Mouse (Mus musculus): Measurements from ENCODE around the gene Epb41l1. TPM values are rescaled to one million over a fixed set of nuclear protein-coding genes. Genes with fewer than 3 reads are reported as not detected.
"Not testable (repeated sequence)": the region's sequence is repeated elsewhere in the genome, so short reads cannot be mapped to it uniquely, and the experiment has no call there.

The Epb41l1 gene
- 10 to 100 TPM; 27.9 to 30.1 TPM for total RNA-seq (2021)
- long read RNA-seq, experiment 1, partial matches to known transcripts, result 1 of 16 reads
- long read RNA-seq, experiment 1, other reads (novel, unspliced or antisense), result 14 of 16 reads
- long read RNA-seq, experiment 2, transcript Epb41l1-207 (5 exons, 820 nt), result major isoform, 7 of 18 reads
- long read RNA-seq, experiment 2, partial matches to known transcripts, result 3 of 18 reads
- long read RNA-seq, experiment 2, other reads (novel, unspliced or antisense), result 8 of 18 reads

DNA sequence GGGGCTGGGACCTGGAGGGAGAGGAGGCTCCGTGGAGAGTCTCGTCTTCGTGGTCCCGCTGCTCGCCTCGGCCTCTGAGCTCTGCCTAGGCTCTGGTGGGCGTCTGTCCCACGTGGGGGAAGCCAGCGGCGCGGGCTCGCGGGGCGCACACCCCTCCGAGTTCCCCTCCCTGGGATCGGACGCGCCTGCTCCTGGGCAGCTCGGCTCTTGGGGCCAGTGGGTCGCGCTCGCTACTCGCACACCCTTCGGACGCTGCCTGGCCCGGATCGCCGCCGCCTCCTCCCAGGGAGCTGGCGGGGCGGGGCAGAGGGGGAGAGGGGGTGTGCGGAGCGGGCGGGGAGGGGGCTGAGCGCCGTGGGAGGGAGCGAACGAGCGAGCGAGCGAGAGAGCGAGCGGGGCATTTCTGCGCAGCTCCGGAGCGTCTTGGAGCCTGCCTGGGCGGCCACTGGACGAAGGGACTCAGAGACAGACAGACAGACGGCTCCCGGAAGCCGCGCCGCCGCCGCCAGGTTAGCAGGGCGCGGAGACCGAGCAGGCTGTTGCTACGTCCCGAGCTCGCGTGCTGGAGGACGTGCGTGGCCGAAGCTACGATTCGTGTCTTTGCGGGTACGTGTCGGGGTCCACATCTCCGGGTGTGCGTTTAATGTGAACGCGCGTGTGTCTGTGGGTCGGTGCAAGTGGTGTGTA lies at the start of gene Epb41l1:
Gene Epb41l1, plus strand, starts transcription at position 216 of the 687 bp plus-strand sequence.
- peak; percentile 35 to 52 for DNase-seq (ENCODE audit: low spot score in 2 of 2)

DNA sequence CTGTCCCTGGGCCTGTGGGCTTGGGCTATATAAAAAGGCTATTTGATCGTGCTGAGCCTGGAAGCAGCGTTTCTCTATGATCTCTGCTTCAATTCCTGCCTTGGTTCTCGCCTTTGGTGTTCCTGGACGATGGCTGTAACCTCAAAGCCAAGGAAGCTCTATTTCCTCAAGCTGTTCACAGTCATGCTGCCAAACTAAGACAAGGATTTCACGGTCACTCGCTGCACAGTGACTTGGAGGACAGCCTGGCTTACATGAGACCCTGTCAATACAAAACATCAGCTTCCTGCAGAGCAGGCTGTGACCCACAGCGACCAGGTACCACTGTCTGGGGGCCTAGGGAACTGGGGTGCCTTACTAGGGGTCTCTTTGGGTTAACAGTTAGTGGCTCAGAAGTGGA lies 43.8 kb upstream of the Epb41l1 start:
- no peak for DNase-seq (ENCODE audit: low spot score in 2 of 2)

DNA sequence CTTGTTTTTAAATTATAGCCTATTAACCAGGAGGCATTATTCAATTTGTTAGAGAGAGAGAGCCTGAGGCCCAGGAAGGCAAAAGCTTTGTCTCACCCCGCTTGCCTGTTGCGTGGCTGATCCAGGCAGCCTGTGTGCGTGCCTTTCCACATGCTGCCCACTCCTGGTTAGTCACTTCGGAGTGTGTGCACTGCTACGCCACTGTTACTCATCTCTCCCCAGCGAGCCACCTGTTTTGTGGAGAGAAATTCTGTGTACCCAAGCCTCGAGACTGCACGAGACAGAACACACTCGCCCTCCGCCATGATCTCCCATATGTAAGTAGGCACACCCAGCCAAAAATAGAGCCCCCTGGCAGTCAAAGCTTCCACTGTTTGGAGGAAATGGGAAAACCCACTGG lies 40.8 kb upstream of the Epb41l1 start:
- no peak for DNase-seq (ENCODE audit: low spot score in 2 of 2)

DNA sequence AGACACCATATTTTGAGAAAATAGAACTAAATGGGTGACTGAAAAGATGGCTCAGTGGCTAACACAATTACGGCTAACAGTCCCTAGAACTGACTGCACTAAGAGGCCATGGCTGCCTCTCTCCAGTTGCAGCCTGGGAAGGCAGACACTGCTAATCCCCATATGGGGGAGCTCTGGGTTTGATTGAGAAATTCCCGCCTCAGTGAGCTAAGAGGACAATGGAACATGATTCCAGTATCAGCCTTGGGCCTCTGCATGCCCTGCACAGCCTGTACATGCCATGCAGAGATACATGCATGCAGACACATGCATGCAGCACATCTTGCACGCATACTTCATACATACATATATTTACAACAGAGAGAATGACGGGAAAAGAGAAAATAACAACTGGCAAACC lies 39.4 kb upstream of the Epb41l1 start:
- DNase-seq (ENCODE audit: low spot score in 2 of 2), result no peak

DNA sequence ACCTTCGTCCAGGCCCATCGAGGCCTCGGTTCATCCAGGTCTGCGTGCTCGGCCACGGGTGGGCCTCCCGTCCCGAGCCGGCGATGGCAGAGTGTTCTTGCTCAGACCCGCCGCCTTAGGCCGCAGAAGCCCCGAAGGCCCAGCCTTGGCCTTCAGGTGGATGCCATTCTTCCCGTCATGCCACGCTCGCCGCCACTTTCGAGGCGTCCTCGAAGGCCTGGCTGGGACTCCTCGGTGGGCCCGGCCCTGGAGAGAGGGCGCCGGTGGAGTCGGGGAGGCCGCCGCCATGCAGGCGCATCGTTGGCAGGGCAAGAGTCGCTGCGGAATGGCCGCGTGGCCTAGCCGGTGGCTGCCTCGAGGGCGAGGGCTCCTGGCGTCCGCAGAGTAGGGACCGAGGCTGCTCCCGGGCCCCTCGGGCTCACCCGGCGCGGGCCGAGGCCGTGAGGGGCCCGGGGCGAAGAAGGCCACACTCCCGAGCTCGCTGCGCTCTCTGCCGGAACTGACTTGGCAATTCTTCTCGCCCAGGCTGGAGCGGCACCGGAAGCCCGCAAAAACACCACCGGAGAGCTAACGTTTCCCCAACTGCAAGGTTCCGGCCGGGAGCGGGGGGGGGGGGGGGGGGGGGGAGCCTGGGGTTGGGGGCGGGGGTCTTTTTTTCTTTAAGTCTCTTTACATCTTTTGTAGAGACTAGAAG lies 28.1 kb upstream of the Epb41l1 start:
- DNase-seq (ENCODE audit: low spot score in 2 of 2), result peak; percentile 60 to 77

DNA sequence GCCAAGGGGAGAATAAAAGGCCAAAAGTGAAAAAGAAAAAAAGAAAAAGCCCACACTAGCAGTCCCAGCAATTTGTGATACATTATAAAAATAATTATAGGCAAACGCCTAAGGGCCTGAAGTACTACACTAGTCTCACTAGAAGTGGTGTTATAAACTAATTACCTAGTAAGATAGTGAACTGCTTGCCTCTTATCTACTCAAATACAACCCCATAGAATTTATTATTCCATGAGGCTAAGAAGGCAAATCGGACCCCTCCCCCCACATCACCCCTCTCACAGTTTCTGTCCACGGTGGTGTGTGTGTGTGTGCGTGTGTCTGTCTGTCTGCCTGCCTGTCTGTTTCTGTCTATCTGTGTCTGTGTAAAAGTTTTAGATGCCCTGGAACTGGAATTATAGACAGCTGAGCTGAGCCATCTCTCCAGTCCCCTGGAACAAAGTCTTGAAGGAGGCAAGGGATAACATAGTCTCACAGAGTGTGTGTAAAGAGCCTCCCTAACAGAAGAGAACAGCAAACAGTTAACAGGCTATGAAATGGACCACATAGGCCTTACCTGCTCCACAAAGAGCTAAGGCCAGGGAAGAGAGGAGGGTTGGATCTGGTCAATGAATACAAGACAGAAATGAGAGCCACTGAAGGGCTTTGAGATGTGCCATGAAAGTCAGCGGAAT lies 27.4 kb upstream of the Epb41l1 start:
- DNase-seq (ENCODE audit: low spot score in 2 of 2), result no peak

DNA sequence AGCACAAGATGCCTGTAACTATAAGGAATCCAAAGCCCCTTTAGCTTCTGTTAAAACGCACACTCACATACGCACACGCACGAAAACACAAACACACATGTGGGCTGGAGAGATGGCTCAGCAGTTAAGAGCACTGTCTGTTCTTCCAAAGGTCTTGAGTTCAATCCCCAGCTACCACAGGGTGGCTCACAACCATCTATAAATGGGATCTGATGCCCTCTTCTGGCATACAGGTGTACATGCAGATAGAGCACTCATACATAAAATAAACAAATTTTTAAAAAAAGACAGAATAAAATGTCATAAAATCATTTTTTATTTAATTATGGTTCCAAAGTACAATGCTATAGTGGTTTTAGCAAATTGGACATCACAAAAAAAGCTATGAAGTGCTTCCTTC lies 26.4 kb upstream of the Epb41l1 start:
- no peak for DNase-seq (ENCODE audit: low spot score in 2 of 2)

DNA sequence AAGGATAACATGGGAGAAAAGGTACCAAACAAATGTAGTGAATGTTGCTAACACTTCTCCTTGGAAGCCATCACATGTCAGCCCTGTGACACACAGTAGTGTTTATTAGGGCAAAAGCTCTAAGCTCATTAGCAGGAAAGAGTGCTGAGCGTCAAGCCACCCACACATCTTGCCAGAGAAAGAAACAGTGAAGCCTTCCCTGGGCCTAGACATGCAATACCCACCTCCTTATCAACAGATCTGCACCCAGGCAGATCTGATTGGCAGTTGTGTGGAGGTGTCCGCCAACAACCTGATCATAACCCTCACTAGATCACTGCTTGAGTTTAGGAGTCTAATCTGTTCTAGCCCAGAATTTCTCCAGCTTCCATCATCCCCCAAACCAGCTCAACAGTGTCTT lies 24.6 kb upstream of the Epb41l1 start:
- no peak for DNase-seq (ENCODE audit: low spot score in 2 of 2)

DNA sequence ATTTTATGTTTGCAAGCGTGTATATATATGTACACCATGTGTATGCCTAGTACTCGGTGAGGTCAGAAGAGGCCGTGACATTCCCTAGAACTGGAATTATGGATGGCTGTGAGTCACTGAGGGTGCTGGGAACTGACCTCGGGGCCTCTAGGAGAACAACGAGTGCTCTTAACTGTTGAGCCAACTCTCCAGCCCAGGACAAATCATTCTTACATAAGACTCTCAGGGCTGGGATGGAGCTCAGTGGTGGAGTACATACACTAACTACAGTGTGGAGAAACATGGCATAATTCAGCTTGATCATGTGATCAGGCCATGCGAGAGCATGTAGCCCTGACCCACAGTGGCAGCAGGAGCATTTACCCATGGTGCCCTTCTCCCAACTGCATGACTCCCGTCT lies 22.7 kb upstream of the Epb41l1 start:
- no peak for DNase-seq (ENCODE audit: low spot score in 2 of 2)

DNA sequence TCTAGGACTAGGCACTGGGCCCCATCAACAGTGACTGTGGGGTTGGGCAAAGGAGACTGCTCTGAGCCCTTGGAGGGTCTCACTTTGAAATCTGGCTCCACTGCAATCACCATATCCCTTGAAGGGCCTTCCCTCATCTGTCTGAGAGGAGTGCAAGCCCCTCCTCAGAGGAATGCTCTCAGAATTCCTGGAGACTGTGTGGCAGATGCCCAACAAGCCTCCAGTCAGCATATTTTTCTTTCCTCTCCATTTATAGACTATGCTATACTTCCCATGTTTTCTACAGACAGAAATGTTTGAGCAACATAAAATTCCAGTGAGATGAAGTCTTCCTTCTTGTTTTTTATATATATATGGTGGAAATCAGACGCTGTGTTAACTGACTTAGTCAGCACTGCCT lies 21.2 kb upstream of the Epb41l1 start:
- DNase-seq (ENCODE audit: low spot score in 2 of 2), result no peak

DNA sequence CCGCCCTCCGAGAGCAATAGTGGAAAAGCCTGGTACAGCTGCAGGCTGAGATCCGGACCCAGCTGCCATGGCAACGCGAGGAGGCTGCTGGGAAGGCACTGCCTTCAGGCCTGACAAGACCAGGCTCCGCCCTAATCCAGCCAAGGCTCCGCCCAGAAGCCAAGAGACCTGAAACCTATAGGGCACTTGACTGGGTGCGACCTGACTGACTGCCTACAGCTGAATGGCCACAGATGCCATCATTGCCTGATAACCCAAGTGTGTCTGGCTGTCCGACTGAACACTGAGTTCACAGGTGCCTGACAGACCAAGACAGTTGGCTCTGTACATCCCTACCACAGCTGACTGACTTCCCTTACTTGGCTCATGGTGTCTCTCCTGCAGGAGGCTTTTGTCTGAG lies 19.4 kb upstream of the Epb41l1 start:
- peak in 1 of 2 experiments; percentile 15 for DNase-seq (ENCODE audit: low spot score in 2 of 2)

DNA sequence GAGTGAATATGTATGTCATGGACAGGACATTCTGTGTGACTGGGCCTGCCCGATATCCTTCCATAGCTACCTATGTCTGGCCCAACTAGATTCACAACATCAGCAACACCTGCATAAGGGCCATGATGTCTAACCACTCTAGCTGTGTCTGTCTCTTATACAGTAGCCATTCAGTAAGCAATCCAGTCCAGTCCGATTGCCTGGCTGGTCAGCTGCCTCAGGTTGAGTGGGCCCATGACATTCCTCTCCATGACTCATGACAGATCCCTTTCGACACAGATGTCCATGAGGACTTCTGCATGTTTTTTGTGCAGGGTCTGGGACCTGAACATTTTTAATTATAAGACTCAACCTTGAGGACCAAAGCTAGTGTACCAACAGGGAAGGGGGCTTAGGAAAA lies 18.7 kb upstream of the Epb41l1 start:
- DNase-seq (ENCODE audit: low spot score in 2 of 2), result no peak

DNA sequence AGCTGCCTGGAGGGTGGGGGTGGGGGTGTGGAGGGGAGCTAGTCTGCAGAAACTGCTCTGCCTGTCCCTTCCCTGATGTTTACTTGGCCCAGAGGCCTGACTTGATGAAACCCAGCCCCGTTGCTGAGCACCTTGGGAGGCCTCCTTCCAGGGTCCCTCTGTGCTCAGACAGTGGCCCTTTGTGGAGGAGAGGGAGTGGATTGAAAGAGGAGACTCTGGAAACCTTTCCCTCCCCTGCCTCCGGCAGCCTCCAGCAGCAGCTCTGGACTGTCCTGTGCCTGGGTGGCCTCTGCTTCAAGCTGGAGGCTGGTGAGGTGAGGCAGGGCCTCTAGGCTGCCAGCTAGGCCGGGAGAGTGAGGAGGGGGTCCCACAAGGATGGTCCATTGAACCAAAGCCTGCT lies 13.7 kb upstream of the Epb41l1 start:
- DNase-seq (ENCODE audit: low spot score in 2 of 2), result no peak

DNA sequence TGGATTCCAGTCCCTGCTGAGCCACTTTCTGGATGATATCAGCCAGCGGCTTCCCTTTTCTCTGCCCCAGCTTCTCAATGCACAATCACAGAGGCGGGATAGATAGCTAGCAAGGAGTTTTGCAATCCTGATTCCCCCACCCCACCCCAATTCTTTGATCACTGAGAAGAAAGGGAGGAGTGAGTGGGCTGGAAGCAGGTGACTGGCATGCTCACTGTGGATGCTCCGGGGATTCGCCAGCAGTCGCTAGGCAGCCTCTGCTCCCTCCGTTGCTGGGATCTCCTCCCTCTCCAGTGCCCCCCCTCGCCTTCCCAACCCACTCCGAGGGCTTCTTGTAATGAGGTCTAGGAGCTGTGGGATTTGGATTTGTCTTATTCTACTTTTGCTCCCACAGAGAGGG lies 12.5 kb upstream of the Epb41l1 start:
- no peak for DNase-seq (ENCODE audit: low spot score in 2 of 2)

DNA sequence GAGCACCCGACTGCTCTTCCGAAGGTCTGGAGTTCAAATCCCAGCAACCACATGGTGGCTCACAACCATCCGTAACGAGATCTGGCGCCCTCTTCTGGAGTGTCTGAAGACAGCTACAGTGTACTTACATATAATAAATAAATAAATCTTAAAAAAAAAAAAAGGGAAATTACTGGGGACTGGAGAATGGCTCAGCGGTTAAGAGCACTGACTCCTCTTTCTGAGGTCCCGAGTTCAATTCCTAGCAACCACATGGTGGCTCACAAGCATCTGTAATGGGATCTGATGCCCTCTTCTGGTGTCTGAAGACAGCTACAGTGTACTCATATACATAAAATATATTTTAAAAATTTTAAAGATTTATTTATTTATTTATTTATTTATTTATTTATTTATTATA lies 9.4 kb upstream of the Epb41l1 start:
- DNase-seq (ENCODE audit: low spot score in 2 of 2), result not testable (repeated sequence)

DNA sequence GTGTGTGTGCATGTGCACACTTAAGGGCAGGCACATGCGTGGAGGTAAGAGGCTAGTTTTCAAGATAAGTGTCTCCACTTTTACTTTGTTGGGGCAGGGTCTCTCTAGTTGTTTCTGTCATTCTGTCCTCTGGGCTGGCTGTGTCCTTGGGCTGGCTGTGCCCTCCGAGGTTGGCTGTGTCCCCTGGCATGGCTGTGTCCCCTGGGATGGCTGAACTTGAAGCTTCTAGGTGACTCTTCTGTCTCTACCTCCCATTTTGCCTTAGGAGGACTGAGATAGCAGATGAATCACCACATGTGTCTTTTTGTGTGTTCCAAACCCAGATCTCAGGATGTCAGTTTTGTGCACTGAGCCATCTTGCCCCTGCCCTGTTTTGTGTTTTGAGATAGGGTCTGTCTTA lies 5.7 kb upstream of the Epb41l1 start:
- DNase-seq (ENCODE audit: low spot score in 2 of 2), result no peak

DNA sequence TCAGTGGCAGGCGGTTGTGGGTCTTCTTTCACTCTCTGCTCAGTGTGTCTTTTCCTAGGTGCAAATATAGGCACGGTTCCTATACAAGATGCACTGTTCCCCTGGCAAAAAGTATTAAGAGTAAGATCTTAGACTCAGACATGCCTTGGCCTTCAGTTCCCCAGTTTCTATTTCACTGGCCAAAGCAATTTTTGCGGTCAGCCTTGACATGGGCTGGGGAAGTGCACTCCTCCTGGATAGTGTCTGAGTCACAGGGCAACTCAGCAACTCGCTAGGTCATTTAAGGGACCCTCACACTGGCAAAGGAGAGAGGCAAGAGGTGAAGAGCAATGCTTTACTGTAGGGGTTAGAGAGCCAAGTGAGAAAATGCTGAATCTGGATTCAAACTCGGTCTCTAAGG lies 5.0 kb upstream of the Epb41l1 start:
- no peak for DNase-seq (ENCODE audit: low spot score in 2 of 2)

DNA sequence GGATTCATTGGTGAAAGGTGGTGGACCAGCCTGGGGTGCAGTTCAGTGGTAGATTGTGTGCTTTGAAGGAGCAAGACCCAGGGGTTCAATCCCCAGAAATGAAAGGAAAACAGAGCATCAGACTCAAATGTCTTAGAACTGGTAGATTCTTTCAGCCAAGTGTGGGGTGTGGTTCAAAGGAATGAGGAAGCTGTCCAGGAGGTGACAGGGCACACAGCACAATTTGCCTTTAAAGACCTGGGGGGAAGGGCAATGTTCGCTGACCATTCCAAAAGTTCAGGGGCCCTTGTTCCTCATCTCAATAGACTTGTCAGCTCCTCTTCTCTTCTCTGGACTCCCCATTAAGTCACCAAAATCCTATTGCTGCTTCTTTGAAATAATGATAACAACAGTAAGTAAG lies 3.5 kb upstream of the Epb41l1 start:
- no peak for DNase-seq (ENCODE audit: low spot score in 2 of 2)

DNA sequence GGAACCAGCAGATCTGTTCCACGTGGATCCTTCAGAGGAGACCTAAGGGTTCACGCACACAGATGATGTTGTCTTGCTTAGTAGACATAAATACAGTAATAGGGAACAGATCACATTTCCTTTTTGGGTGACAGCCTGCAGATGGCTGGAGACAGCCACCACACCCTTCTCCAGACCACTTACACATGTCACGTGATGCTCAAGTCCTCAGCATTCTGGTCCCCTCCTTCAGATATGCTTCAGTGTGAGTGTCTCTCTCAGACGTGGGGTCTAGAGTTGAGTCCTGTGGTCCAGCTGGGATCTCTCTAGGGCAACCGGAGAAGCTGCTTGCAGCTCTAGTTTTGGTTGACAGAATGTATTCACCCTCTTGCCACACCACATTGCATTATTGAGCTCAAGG lies 2.2 kb upstream of the Epb41l1 start:
- DNase-seq (ENCODE audit: low spot score in 2 of 2), result no peak

DNA sequence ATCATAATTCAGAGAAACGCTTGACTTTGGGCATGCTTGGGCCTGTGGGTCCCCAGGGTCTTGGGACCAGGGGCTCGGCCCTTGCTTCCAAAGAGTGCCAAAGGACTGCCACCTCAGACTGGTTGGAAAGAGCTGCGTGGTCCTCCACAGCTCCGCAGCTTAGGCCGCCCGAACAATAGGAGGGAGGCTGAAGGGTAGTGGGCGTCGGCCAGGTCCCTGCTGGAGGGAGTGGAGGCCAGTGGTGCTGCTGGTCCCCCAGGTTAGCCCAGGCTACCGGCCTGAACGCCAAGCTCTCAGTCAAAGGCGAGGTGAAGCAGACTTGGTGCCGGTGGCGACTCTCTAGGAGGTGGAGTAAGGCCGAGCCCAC lies 399 bp upstream of the Epb41l1 start:
- DNase-seq (ENCODE audit: low spot score in 2 of 2), result no peak

DNA sequence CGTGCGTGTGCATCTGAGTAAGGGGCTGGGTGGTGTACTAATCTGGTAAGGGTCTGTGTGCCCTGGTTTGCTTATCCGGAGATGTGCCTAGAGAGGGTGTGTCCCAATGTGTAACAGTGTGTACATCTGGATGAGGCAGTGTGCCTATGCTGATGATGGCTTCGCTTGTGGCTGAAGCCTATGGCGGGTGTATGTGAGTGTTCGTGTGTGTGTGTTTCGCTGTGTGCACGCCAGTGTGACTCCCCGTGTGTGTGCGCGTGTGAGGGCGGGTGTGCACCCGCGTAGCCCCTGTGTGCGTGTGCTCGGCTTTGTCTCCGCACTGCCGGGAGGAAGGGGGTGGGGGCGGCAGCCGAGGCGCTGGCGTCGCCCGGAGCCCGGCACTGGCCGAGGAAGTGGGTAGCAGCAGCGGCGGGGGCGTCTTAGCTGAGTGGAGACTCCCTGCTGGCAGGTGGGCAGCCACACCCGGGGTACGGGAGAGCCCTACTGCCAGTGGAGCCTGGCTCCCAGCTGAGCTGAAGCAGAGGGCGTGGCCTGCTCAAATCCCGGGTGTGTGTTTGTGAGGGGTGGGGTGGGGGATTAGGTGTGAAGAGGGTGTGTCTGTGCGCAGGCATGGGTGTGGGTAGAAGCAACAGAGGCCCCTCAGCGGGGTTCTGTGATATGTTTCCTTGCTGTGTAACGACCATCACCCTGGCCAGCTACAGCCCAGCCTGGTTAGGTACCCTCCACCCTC lies 837 bp downstream of the Epb41l1 start:
- DNase-seq (ENCODE audit: low spot score in 2 of 2), result no peak
